Mouse (Mus musculus) cerebral cortex, adult 2 months (tissue): ENCODE results near the gene Mrgprx1.

Experiments used
- WGBS: fragments of 180-500 bp; shearing (Covaris S2); methylation state at CpG from one replicate; pipeline ENCODE4 v1.1.7; 2018; 5-methylcytosine and 5-hydroxymethylcytosine counted together

Mrgprx1 gene

DNA sequence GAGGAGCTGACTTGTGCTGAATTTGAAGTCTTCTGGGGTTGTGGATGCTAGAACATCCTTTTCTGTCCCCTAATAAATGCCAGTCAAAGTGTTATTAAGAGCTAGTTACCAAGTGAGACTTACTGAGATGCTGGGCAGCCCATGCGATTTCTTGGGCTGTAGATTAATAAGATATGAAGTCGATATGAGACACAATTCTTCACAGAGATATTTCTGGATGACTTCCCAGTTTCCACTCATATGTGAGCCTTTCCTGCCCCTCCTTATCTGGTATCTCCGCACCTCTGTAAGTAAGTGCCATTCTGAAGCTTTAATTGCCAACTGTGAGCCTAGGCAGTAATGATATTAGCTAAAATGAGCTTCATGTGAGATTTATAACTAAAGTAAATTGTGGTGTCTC lies at the start of gene Mrgprx1:
Gene Mrgprx1, minus strand, starts transcription at position 101 of the 400 bp plus-strand sequence.
- WGBS, result 87% methylated on average over 3 of the region's 3 CpGs

DNA sequence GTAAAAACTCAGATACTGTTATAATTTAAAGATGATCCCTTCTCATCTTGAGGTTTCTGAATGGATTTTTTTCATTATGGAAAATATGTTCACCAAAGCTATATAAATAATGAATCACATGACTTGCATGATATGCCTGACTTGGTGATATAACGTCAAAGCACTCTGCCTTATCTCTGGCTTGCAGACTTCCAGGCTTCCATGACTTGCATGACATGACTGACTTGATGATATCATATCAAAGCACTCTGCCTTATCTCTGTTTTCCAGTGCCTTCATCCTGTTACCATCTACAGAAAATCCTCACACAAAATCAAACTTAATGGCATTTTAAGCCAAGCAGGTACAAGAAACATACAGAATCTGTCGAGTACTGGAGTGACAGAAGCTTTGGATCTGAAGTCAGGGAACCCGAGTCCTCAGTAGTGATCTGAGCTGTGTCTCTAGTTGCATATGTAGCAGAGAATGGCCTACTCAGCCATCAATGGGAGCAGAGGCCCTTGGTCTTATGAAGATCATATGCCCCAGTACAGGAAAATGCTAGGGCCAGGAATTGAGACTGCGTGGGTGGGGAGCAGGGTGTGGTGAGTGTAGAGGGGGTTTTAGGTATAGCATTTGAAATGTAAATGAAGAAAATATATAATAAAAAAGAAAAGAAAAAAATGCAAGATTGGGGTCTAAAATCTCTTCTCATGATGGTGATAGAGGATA lies 19.2 kb upstream of the Mrgprx1 start:
- 77% methylated on average over 4 of the region's 4 CpGs for WGBS

DNA sequence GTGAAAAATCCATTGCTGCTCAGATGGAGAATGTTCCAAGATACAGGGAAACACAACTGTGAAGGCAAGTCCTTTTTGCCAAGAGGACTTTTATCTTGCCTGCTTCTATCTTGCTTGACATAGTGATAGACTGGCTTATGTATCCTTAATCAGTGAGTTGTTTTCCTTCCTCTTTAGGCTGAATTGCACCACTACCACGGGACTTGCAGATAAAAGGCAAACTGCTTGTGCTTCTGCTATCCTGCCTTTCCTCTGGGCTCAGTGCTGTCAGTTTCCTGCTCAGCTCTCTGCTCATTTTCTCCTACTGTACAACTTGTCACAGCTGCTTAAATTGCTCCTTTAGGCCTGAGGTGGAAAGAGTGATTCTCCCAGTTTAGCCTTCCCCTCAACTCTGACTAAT lies 16.6 kb upstream of the Mrgprx1 start:
- 59% methylated on average over 1 of the region's 1 CpGs for WGBS

DNA sequence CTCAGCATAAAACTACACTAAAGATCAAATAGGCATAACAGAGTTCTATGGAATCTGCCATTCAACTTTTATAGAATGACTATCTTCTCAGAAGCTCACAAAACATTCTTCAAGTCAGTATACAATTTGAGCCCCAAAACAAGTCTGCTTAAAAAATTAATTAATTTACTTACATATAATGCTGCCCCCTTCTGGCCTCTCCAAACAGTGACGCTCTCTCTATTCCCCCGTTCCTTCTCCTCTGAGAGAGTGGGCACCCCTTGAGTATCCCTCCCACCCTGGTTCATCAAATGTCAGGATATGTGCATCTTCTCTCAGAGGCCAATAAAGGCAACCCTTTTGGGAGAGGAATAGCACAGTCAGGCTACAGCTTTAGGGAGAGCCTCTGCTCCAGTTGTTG lies 9.5 kb downstream of the Mrgprx1 start:
- WGBS, result 53% methylated on average over 2 of the region's 2 CpGs

DNA sequence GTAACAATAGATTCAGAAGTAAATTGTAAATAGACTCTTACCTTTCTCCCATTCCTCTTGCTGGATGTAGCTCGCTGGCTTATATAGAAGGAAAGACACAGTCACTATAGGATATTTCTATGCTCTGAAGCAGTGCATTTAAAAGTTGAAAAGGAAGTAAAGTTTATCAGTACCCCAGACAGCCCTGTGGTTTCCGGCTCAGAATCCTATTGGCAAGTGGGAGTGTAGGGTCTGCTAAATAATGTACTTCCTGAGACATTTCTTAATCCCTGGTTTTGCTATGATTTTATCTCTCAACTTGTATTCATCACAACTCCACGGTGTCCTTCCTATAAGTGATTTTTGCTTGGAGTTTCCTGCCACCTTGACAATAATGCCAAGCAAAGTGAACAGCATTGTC lies 31.7 kb downstream of the Mrgprx1 start:
- WGBS, result 67% methylated on average over 3 of the region's 3 CpGs

DNA sequence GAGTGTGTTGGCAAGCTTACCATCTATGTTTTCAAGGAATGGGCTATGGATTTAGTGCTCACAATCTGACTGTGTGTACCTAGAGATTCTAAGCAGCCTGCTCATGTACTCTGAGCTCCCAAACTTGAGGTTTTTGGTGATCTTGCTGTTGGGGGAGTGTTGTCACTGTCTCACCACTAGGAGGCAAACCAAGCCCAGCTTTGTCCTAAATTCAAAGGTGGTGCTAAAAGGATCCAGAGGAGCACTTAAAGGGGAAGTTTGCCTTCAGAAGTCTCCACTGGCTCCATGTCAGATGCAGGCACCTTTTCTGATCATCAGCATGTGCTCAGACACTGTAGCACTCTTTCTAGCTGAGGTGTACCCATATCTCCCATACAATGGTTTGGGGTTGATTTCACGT lies 40.6 kb downstream of the Mrgprx1 start:
- WGBS, result 45% methylated on average over 1 of the region's 1 CpGs

DNA sequence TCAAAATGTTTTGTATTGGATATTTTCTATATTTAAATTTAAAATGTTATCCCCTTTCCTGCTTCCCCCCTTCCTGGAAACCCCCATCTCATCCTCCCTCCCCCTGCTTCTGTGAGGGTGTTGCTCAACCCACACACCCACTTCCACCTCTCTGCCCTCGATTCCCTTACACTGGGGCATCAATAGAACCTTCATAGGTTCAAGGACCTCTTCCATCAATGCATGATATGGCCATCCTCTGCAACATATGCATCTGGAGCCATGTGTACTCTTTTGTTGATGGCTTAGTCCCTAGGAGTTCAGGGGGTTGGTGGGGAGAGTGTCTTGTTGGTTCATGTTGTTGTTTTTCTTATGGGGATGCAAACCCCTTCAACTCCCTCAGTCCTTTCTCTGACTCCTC lies 45.4 kb downstream of the Mrgprx1 start, which contains the start of gene Mrgpra4:
Gene Mrgpra4, minus strand, starts transcription at position 101 of the 400 bp plus-strand sequence.
- 36% methylated on average over 1 of the region's 1 CpGs for whole genome bisulfite sequencing
